Mouse (Mus musculus) G1E (cell line): ENCODE results near the gene Slc39a8.

ENCODE experiments used
- CTCF ChIP-seq: IDR thresholded peaks from 2 replicates; pipeline ENCODE4 v1.5.1; 2012; ENCODE audit warnings: low read depth, low read length, inconsistent platforms, mixed read lengths
- GATA1 ChIP-seq: IDR thresholded peaks from 2 replicates; pipeline ENCODE4 v1.6.1; 2012; ENCODE audit warnings: borderline replicate concordance, low read length, inconsistent platforms, mixed read lengths
- GATA2 ChIP-seq: IDR thresholded peaks from 2 replicates; pipeline ENCODE4 v1.6.1; 2012; ENCODE audit warnings: low read depth, low read length, inconsistent platforms, borderline replicate concordance
- POLR2AphosphoS5 ChIP-seq: IDR thresholded peaks from 2 replicates; pipeline ENCODE4 v1.6.1; 2012; ENCODE audit warnings: low read depth, low read length, inconsistent platforms; ENCODE audit not compliant: insufficient replicate concordance
- TAL1 ChIP-seq: conservative IDR thresholded peaks from 2 replicates; pipeline ENCODE4 v1.6.1; 2012; ENCODE audit warnings: low read depth, low read length, inconsistent platforms, mixed read lengths

DNA sequence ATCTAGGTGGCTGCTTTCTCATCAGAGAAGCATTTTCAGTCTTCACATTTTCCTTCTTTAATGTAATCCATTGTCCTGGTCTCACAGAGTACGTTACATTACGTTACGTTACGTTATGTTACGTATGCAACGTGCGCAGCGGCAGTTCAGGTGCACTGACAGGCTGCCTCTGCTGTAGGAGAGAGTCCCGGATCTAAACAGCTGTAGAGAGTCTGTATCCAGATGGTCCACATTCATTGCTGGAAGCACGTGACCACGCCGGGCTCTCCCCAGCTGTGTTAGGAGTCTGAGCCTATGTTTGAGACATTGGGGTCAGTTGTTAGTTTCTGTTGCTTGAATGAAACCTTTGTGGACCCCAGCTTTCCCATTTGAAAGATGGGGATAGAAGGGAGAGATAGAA, 15.1 kb downstream of the Slc39a8 start:
- no peak for TF ChIP-seq CTCF
- no peak for TF ChIP-seq GATA1
- TF ChIP-seq TAL1, result no peak
- TF ChIP-seq POLR2AphosphoS5, result no peak
- TF ChIP-seq GATA2, result no peak
